Mouse (Mus musculus): ENCODE data around the gene Sh3bp4. TPM values are rescaled to one million over a fixed set of nuclear protein-coding genes. Genes with fewer than 3 reads are reported as not detected.

The Sh3bp4 gene
- polyA plus RNA-seq (2012; rRNA removed): 19.8 and 28.7 TPM in 2 replicates

DNA sequence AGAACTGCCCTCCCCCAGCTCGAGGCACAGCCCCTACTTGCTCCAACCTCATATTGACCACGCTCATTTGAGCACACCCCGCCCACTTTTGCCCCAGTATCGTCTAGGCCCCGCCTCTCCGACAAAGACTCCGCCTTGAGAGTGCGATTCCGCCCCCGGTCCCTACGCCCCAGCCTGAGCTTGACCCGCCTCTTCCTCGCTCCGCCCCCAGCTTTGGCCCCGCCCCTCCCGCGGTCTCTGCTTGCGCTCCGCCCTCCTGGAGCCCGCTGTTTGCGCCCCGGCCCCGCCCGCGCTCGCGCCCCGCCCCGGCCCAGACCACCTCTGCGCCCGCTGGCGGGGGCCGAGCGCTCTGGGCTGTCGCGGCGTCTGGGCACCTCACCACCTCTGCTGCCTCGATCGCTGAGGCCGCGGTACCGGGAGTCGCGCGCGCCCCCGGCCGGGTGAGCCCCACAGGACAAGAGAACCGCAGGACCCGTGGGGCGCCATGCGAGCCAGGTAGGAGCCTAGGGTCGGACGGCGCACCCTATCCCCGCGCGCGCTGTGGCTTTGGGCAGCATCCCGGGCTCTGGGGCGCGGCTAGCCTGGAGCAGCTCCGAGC is at the start of gene Sh3bp4:
Sh3bp4 (plus strand) TSS at position 313 of the 598 bp plus-strand sequence.
- peak; percentile 78 for DNase-seq (ENCODE audit: low read depth)

GRCm38 (mm10) chr1:89022997-89023396 is 47.2 kb upstream of the Sh3bp4 start:
- DNase-seq (ENCODE audit: low read depth): no peak

DNA sequence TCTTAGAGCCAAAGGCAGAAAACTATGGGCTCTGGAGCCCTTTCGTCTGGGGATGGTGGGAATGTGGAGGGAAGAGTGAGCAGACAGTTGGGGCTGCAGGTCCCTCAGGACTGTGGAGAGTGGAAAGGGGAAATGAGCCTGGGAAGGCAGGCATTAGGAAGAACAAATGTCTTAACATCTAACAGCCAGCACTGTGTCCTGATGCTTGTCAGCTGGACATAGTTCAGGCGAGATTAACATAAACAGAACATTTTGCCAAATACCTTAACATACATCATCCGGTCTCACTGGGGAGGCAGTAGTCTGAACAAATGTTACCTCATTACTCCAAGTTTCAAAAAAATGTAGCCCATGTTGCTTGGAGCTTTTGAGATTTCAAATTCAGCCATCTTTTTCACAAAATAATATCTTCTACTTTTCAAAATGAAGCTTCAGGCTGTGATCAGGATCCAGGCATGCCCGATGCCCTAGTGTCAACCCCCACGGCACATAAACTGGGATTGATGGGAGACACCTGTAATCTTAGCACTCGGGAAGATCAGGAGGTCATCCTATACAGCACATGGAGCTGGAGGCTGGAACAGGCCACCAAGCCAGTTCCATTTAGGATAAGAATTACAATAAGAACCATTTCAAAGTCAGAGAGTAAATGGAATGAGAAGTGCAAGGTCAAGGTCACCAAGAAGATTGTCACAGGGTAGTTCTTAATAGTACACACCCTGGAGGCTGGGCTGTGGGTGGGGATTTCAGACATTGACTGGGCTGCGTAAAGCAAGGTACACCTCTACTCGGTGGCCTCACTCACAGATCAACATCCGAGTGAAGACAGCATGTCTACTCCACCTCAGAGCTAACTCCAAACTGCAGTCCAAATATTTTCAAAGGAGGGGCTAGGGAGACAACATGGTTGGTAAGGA is 45.3 kb upstream of the Sh3bp4 start:
- no peak for DNase-seq (ENCODE audit: low read depth)

GRCm38 (mm10) chr1:89026040-89026439 is 44.2 kb upstream of the Sh3bp4 start:
- no peak for DNase-seq (ENCODE audit: low read depth)

- DNase-seq (ENCODE audit: low read depth): no peak
These were observed 40.9 kb upstream of the Sh3bp4 start for GRCm38 (mm10) chr1:89029136-89029927.

- no peak for DNase-seq (ENCODE audit: low read depth)
These were observed 36.6 kb upstream of the Sh3bp4 start for GRCm38 (mm10) chr1:89033661-89034060.

- DNase-seq (ENCODE audit: low read depth): no peak
These were observed 36.2 kb upstream of the Sh3bp4 start for GRCm38 (mm10) chr1:89034061-89034460.

DNA sequence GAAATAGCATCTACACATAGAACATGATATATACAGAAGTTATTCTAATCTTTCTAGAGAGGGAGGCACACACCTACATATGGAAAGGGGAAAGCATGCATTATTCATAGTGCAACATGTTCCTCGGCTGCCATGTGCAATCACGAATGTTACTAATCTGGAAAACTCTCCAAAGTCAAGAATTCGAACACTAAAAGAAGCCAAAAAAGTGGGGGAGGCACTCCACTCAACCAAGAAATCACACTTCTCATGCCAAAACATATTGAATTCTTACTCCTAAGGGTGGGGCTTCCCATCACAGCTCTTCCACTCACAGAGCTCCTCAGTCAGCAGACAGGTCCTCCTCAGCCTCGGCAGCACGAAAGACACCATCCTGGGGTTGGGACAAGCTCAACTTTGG is 35.1 kb upstream of the Sh3bp4 start:
- DNase-seq (ENCODE audit: low read depth): no peak

DNA sequence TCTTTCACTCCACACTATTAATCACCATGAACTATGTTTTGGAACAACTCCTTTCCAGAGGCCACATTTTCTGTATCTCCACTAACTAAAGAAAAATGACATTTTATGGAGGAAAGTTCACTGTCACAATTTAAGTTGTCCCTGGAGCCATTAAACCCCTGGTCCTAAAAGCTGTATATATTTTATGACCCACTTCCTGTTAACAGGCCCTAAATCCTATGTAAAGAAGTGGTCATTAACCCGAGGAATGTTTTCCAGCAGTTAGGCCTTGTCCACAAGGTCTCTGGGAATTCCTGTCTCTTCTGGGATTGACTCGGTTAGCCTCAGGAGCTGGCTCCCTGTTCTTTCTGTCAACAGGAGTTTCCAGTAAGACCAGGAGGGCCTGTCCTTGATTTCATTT is 30.4 kb upstream of the Sh3bp4 start:
- DNase-seq (ENCODE audit: low read depth): no peak

DNA sequence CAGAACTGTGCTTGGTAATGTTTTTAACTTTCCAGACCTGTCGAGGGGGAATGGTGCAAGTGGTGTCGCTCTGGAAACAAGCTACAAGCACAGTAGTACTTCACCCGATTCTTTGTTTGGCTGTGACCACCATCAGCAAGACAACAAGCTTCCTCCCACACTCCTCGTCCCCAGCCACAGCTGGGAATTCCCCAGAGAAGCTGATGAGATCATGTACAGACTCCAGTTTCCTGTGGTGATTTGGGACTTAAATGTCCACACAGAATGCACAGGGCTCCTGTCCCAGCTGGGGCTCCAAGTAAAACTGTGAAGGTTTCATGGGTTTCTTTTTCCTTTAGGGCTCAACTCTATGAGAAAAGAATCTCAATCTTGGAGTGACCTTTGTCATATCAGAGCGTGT is 28.9 kb upstream of the Sh3bp4 start:
- DNase-seq (ENCODE audit: low read depth): no peak

GRCm38 (mm10) chr1:89042081-89042480 is 28.1 kb upstream of the Sh3bp4 start:
- DNase-seq (ENCODE audit: low read depth): no peak

DNA sequence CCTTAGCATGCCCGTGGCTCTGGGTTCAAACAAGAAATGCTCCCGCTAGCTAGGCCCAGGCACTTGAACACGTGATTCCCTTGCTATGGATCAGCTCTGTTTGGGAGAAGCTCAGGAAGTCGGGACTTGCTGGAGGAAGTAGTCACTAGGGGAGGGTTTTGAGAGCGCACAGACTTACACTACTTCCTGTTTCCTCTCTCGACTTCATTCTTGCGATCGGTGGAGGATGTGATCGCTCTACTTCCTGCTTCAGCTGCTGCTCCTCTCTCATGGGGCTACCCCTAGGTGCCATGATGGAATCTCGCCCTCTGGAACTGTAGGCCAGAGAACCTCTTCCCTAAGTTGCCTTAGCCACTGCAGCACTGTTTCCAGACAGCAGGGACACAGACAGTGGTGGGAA is 27.3 kb upstream of the Sh3bp4 start:
- DNase-seq (ENCODE audit: low read depth): no peak

GRCm38 (mm10) chr1:89045403-89045802 is 24.8 kb upstream of the Sh3bp4 start:
- DNase-seq (ENCODE audit: low read depth): no peak

DNA sequence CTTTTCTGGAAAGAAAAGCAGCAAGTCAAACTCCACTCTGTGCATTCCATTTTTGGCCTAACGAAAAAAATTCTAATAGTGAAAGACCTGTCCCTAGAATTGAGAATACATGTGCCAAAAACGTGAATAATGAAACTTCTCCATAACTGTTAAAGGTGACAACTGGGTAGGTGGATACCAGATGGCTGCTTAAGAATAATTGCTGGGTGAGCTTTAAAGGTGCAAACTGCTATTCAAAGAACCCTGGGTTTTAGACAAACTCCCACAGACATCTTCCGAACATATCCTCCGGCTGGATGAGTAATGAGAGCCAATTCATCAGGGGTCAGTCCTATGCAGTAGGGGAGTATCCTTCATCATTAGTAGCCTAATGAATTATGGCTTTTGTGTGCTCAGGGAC is 20.7 kb upstream of the Sh3bp4 start:
- DNase-seq (ENCODE audit: low read depth): no peak

GRCm38 (mm10) chr1:89056175-89056574 is 14.0 kb upstream of the Sh3bp4 start:
- DNase-seq (ENCODE audit: low read depth): no peak

DNA sequence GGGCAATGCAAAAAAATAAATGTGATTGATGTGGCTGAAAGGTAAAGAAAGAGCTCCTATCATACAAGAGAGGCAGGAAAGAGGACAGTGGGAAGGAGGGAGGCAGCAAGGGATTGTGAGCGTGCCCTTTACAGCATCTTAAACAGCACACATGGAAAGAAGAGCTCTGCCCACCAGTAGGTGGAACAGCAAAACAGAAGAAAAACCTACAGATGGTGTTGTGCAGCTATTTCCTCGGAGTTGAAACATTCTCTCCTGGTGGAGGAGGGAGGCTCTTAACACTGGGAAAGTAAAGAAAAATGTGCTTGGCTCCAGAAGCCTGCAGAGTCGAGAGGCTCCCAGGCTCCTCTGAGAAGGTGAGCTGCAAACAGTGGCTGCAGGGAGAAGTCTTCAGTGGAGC is 12.8 kb upstream of the Sh3bp4 start:
- no peak for DNase-seq (ENCODE audit: low read depth)

DNA sequence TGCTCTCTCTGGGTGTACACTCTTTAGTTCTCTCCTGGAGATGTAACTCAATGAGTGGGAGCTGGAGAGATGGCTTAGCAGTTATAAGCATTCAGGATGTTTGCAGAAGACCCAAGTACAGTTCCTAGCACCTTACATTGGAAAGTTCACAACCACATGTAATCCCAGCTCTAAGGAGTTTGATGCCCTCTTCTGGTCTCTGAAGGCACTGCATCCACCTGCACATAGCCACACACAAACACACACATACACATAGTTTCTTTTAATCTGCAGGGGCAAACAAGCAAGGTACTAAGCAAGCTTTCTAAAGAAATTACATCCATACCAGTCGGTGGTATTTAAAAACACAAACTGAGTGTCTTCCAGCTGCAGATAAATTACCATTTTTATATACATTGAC is 12.2 kb upstream of the Sh3bp4 start:
- DNase-seq (ENCODE audit: low read depth): no peak

DNA sequence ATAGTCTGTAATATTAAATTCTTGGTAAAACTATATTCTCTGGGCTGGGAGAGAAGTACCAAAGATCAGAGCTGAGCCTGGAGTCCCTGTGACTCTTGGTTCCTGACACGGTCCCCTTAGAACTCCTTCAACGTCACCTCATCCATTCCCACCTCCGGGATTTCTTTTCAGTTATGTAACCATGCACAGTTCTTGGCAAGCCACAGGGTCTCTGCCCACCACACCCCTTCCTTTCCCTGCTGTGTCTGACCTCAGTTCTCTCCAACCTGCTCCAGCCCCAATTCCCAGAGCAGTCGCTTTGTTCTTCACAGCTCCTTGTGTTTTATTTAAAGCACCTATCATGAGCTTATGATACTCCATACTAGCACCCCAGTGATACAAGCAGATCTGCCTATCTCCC is 7.2 kb upstream of the Sh3bp4 start:
- no peak for DNase-seq (ENCODE audit: low read depth)

DNA sequence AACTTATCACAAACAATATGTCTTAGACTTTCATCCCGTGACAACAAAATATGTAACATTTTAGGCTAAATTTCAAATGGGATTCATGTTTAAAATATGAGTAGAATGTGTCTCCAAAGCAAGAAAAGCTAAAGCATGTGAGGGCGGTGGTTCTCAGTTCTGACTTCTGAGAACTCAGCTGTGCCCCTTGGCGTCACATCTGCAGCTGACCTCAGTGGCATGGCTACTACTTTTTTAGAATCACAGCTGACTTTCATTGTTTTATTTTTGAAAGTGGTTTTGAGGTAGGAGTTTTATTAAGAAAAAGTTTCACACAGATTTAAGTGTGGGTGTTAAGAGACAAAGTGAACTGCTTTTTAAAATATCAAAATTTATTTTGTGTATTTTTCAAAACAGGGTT is 6.4 kb upstream of the Sh3bp4 start:
- DNase-seq (ENCODE audit: low read depth): no peak

GRCm38 (mm10) chr1:89068812-89069211 is 1.4 kb upstream of the Sh3bp4 start:
- DNase-seq (ENCODE audit: low read depth): no peak

- peak; percentile 30 for DNase-seq (ENCODE audit: low read depth)
These were observed 624 bp upstream of the Sh3bp4 start for GRCm38 (mm10) chr1:89069479-89070102.

DNA sequence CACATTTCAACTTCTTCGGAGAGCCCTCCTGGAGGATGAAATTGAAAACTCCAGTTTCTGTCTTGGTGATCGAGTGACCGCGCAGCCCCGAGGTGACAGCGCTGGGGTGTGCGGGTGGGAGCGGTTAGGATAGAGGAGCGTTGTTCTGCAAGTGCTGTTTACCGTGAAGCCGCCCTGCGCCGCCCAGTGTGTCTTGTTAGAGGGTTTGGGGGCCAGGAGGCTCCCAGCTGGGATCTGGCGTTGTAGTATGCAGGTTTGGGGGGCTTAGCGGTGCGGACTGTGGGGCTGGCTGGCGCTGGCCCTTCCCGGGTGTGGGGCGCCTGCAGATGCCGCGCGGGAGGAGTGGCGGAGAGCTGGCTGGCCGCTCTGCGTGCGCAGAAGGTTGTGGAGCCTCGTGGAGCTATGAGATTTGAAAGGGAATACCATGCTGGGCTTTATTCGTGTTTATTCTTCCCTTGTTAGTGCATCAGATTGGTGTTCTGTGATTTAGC is 701 bp downstream of the Sh3bp4 start:
- DNase-seq (ENCODE audit: low read depth): no peak
